Mouse (Mus musculus) liver, embryonic 14.5 days (tissue): ENCODE measurements around the gene Usp36.

ENCODE experiments used
- CTCF ChIP-seq: IDR thresholded peaks from 2 replicates; pipeline ENCODE4 v1.5.1; 2016; ENCODE audit warnings: antibody characterized with exemption, low read depth, control low read depth
- EP300 ChIP-seq: IDR thresholded peaks from 2 replicates; pipeline ENCODE4 v1.6.1; 2016; ENCODE audit warnings: antibody characterized with exemption, low read depth

DNA sequence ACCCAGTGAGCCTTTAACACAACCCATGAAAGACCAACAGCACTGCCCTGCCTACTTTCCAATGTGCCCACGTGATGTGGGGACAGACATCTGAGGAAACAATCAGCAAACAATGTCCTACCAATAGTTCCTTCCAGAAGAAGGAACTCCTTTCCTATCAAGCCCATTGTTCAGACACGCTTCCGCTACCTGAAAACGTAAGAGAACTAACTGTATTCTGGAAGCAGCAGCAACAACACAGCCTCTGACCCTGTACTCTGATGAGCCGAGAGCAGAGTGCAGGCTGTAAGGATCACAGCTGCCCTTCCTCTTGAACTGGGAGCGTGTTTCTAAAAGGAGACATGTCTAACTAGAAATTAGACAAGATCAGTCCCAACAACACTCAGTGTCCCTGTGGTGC lies 55.5 kb downstream of the Usp36 start:
- no peak for TF ChIP-seq CTCF
- TF ChIP-seq EP300, result no peak
